Mouse (Mus musculus): ENCODE results near the gene Cyyr1.
"Not testable (repeated sequence)": the region's sequence is repeated elsewhere in the genome, so short reads cannot be mapped to it uniquely, and the experiment has no call there.

Cyyr1 gene

DNA sequence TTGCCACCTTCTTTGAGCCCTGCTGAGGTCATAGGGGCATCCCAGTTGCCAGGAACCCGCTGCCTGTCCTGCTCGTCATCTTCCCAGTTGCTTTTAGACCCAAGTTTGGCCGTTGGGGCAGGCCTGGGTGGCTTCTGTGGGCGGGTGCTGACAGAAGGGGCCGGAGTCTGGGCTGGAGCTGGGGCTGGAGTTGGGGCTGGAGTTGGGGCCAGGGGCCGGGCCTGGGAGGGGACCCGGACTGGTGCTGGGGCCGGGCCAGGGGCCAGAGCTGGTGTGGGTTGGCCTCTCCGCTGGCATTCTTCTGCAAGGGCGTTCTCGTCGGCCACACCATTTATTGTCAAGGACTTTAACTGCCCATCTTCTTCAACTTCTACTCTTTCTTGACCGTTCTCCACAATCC lies at the start of gene Cyyr1:
TSS of gene Cyyr1 (minus strand) at position 101 of the 400 bp plus-strand sequence.
- not testable (repeated sequence) for DNase-seq (ENCODE audit: low read depth, low spot score)

- no peak for DNase-seq (ENCODE audit: low read depth, low spot score)
Measured at GRCm38 (mm10) chr16:85588844-85589243, 35.6 kb upstream of the Cyyr1 start.

DNA sequence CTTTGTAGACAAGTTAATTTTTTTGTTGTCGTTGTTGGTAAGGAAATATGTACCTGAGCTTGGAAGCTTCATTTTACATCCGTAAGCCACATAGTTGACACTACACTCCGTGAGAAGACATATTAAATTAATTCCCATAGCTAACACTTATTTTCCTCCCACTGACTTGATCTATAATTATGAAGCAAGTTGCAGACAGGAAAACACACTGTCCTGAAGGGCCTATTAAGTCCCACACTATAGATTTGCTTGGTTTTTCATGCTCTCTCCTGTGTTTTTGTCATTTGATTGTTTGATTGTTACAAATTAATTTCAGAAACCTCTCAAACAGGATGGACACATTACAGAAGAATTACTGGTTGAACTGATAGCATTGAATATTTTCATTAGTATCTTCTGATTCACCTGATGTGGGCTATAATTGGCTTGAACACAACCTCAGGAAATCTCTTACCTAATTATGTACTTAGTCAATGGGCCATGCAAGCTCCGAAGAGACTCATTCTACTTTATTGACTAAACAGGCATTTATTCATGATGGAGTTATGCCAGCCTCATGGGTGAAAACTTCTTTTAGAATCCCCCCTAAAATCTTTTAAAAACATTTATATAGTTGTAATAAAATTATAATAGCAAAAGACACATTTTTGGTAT lies 34.5 kb upstream of the Cyyr1 start:
- DNase-seq (ENCODE audit: low read depth, low spot score) = no peak

DNA sequence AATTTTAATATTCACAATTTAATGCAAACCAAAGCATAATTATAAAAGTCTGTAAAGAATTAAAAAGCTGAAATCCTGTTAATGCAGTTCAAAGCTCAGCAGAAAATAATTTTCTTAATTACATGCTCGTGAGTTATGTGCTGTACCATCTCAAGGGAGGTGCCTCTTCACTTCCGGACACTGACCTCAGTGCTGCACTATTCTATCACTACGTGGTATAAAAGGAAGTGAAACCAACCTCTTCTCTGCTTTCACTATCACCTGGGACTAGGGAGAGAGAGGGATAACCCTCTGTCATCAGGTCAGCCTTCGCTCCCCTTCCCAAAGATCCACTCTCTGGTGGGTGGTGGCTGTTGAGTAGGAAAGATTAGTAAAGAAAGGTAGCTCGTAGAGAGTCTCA lies 13.3 kb upstream of the Cyyr1 start:
- DNase-seq (ENCODE audit: low read depth, low spot score) = no peak

DNA sequence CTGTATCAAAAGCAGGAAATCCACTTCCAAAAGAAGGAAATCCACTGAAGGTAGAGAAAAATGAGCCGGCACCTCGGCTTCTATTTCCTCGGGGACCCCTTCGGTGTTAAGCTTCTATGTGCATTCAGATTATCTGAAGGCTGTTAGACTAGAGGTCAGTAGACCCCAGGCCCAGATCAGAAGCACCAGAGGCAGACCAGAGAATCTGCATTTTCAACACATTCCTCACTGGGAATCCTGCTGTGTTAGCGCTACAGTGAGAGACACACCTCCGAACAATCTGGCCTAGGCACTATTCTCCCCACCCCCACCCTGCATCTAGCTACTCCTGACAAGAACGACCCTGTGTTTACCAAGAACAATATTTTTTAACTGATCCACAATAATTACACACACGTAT lies 641 bp upstream of the Cyyr1 start:
- no peak for DNase-seq (ENCODE audit: low read depth, low spot score)

GRCm38 (mm10) chr16:85551976-85552375 lies 1.2 kb downstream of the Cyyr1 start:
- DNase-seq (ENCODE audit: low read depth, low spot score) = not testable (repeated sequence)

- no peak for DNase-seq (ENCODE audit: low read depth, low spot score)
Measured at GRCm38 (mm10) chr16:85549971-85550567, 3.1 kb downstream of the Cyyr1 start.

DNA sequence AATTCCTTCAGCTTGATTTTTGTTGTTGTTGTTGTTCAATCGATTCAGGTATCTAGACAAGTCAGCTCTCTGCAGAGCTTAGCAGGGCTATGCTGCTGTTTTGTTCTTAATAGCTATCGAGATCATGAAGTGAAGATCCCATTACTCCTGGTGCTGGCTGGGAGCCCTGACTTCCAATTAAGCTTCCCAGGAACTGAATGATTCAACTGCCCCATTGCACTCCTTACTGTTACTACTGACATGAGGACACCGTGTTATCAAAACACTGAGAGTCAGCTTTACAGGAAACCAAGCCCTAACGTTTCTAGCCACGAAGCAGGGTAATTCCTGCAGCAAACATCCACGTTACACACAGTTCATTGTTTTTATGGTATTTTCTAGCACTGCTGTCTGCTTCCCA lies 6.7 kb downstream of the Cyyr1 start:
- DNase-seq (ENCODE audit: low read depth, low spot score) = no peak

GRCm38 (mm10) chr16:85541676-85542273 lies 11.4 kb downstream of the Cyyr1 start:
- no peak for DNase-seq (ENCODE audit: low read depth, low spot score)

DNA sequence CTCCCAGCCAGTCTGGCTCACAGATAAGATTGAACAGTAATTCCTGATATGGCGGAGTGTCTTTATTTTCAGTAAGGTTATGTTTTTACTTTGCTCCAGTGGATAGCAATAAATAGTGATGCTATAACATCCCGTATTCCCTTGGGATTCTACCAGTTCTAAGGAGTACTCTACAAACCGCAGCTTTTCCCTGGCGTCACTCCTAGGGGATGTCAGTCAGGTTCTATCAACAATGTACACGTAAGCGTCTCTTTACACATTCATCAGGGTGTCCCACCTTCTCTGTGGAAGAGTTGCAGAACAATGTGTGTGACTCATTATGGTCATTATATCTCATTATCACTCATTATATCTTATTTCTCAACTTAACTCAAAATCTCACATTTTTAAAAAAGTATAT lies 12.2 kb downstream of the Cyyr1 start:
- DNase-seq (ENCODE audit: low read depth, low spot score) = no peak

DNA sequence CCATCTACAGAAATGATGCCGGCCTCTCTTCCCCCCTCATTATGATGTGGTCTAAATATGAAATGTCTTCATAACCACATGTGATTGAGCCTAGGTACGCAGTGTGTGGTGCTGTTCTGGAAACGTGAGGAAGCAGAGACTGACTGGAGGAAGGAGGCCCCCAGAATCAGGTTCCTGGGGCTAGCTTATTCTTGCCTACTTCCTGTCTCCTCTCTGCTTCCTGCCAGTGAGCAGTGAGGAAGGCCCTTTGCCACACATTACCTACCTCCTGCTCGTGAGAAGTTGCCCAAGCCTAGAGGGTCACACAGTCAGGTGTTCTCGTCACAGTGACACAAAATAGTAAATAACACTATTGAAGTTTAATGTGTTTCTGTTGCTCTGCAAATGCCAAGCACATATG lies 14.8 kb downstream of the Cyyr1 start:
- DNase-seq (ENCODE audit: low read depth, low spot score) = no peak

DNA sequence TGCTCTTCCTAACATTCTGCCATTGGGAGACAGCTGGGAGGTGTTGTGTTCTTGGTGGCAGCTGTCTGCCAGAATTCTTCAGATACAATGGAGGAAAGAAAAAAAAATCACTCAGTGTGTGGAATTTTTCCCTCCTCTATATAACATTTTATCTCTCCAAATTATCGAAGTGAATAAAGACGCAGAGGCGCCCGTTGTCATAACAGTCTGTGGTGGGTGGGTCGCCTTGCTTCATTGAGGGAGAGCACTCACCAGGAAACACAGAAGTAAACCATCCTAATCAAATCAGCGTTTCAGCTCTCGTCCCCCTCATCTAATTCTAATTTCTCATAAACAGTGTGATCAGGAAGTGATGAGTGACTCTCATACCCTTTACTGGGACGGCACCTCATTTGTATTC lies 17.1 kb downstream of the Cyyr1 start:
- no peak for DNase-seq (ENCODE audit: low read depth, low spot score)

DNA sequence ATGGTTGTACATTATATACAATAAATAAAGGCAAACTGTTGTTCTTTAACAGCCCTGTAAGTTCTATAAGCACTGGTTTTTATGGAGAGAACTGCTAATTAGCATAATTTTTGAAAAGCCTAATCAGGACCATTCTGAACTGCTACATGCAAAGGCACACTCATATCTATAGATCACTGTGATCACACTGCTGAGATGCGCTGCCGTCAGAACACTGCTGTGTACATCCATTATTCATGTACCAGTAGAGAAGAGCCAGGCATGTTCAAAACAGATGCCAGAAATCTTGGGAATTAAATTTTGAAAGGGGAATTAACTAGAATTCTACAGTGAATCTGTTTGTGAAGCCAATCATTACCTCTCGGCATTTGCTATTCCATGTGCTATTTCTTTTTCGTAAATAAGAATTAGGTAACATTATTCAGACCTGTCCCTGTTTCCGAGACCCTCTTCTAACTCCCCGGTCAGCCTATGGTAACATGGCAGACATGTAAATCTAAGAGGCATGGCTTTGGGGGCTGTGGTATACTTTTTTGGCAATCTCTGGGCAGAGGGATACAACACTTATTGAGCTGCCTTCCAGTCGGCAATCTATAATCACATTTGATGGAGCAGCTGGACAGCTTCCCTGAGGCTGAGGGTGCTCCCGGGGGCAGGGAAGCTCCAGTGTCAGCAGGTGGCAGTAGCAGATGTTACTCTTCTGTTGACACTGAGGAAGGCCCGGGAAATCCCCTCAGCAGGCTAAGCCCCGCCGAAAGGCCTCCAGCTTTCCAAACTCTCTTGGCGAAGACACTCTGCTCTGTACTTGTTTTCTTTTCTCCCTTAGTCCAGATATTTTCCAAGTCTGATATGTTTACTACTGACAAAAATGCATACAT lies 25.2 kb downstream of the Cyyr1 start:
- no peak for DNase-seq (ENCODE audit: low read depth, low spot score)

DNA sequence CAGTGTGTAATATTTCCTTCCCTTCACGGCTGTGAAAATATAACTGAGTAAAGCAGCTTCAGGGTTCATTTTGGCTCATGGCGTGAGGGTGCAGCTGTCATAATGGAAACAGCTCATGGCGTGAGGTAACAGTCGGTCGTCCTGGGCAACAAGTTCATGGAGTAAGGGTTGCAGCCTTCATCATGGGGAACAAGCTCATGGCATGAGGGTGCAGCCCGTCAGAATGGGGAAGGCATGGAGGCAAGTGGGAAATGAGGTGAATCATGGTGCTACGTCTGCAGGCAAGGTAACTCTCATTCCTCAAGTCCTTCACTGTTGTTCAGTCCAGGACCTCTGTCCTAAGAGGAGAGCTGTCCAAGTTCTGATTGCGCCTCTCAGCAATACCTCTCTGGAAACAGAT lies 28.6 kb downstream of the Cyyr1 start:
- no peak for DNase-seq (ENCODE audit: low read depth, low spot score)

- no peak for DNase-seq (ENCODE audit: low read depth, low spot score)
Measured at GRCm38 (mm10) chr16:85507264-85507663, 45.9 kb downstream of the Cyyr1 start.

GRCm38 (mm10) chr16:85505108-85505507 lies 48.1 kb downstream of the Cyyr1 start:
- no peak for DNase-seq (ENCODE audit: low read depth, low spot score)

DNA sequence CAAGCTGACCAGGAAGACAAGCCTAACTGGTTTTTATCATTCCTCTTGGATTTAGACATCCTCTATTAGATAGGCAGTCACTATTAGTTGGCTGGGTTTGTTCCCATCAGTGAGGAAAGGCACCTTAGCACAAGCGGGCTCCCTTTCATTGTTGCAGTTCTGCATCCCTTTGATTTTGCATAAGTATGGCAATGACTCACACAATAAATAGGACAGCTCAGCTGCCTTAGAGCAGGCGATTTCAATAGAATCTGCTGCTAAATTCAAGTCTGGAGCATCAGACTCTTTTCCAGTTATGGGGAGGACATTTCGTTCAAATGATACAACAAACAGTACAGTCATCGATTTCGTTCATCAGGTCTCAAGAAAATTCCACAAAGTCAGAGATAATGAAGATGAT lies 49.8 kb downstream of the Cyyr1 start:
- DNase-seq (ENCODE audit: low read depth, low spot score) = no peak

DNA sequence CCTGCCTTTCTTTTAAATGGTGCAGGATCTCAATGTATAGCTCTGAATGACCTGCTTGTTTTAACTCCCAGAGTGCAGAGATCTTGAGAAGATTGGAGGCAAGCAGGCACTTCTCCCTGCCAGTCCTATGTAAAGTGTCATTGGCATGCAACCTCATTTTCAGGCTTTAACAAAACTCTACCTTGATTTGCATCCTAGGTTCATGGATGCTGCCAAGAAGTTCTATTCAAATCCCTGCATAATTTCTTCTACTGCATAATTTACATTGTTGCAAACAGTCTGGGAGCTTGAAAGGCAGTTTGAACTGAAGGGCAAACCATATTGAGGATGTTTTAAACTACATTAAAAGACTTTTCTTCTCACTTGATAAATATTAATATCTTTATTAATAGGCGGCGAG lies 57.4 kb downstream of the Cyyr1 start:
- no peak for DNase-seq (ENCODE audit: low read depth, low spot score)

- DNase-seq (ENCODE audit: low read depth, low spot score) = no peak
Measured at GRCm38 (mm10) chr16:85488105-85488607, 65.0 kb downstream of the Cyyr1 start.

DNA sequence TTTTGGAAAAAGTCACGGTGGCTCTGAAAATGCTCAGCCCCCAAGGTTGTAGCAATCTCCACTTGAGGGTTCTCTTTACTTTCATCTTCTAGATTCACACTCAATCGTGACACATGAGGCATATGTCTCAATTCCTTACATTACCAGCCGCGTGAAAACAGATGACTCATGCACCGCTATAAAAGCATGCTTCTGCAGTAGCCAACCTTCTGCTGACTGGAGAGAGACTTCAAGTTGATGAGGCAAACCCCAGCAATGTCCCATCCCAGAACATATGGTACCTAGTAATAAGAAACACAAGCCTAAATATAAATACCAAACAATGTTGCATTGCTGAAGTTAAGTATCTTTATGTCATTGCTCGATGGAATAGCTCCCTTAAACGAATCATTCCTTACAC lies 65.9 kb downstream of the Cyyr1 start:
- no peak for DNase-seq (ENCODE audit: low read depth, low spot score)

DNA sequence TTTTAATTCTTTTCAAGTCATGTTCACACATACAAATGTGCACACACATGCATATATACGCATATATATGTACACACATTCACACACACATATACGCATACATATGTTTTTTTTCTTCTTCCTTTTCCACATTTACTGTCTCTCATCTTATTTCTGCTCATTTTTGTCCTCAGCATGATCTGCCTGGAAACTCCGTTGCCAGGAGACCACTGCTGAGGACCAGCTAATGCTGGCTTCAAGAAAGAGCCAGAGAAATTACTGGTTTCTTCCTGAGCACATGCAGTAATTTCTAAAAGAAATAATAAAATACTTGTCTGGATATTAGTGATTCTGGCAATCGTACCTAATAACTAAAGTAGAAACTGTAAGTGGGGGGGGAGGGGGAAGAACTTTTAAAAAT lies 68.6 kb downstream of the Cyyr1 start:
- no peak for DNase-seq (ENCODE audit: low read depth, low spot score)

- DNase-seq (ENCODE audit: low read depth, low spot score) = no peak
Measured at GRCm38 (mm10) chr16:85474552-85475071, 78.6 kb downstream of the Cyyr1 start.
